Mouse (Mus musculus) thymus, adult 2 months (tissue): ENCODE measurements around the gene Irf2.

ENCODE experiments used
- CTCF ChIP-seq: fragments of 200-500 bp; IDR thresholded peaks from 2 replicates; pipeline ENCODE4 v1.5.1; 2012; ENCODE audit warnings: mild to moderate bottlenecking, control low read depth, low read length, moderate library complexity, borderline replicate concordance; ENCODE audit not compliant: control insufficient read depth, poor library complexity, insufficient read depth; ENCODE audit errors: extremely low read depth
- POLR2A ChIP-seq: fragments of 200-500 bp; IDR thresholded peaks from 2 replicates; pipeline ENCODE4 v1.6.1; 2012; ENCODE audit warnings: mild to moderate bottlenecking, low read length, control low read depth, moderate library complexity; ENCODE audit not compliant: control insufficient read depth, poor library complexity, insufficient read depth; ENCODE audit errors: extremely low read depth

DNA sequence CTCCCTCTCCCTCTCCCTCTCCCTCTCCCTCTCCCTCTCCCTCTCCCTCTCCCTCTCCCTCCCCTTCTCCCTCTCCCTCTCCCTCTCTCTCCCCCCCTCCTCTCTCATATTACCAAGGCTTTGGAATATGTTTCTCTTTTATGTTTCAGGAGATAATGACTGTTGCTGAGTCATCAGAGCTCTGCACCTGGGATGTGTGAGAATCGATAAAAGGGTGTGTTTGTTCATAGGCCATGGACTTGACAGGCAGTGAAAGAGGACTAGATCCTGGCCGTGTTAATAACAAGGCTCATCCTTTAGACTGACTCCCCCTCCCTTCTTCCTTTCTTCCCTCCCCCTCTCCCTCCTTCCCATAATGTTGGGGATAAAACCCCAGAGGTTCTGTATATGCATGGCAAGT lies 19.1 kb downstream of the Irf2 start:
- no peak for TF ChIP-seq POLR2A
- no peak for TF ChIP-seq CTCF
